Mouse (Mus musculus): ENCODE measurements around the gene Mlph. TPM values are rescaled to one million over a fixed set of nuclear protein-coding genes. Genes with fewer than 3 reads are reported as not detected.

Gene Mlph
- not detected for total RNA-seq (2023)

GRCm38 (mm10) chr1:90914948-90915569 lies at the start of gene Mlph:
Mlph (plus strand) TSS chr1:90915085.

DNA sequence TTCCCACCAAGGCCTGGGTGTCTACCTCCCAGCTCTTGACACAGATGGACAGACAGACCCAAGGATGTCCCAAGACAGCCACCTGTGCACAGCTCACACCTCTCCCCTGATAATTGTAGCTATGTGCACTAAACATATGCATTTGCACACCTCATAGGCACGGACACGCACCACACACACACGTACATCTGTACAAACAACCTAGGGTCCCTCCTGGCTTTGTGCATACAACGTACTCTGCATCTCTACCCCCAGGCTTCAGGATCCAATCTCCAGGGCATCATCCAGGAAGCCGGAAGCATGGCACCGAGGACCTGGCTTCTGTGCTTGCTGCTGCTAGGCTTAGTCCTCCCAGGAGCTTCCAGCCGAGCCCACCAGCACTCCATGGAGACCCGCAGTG lies 37.9 kb downstream of the Mlph start, which contains the start of gene Prlh:
Gene Prlh, plus strand, starts transcription at position 301 of the 400 bp plus-strand sequence.

GRCm38 (mm10) chr1:90969347-90969784 lies 54.5 kb downstream of the Mlph start, which contains the start of gene Rab17:
Rab17 (minus strand) TSS chr1:90969661.

GRCm38 (mm10) chr1:90998268-90998890 lies 83.5 kb downstream of the Mlph start, which contains the start of gene Lrrfip1:
Lrrfip1 (plus strand) TSS chr1:90998737.

Other genes with a start within 250 kb of the Mlph start
- not detected for gene Col6a3, start 71.1 kb upstream of the Mlph start, total RNA-seq (2023)
- gene Prlh, start 38.0 kb downstream of the Mlph start, total RNA-seq (2023), result not detected
- not detected for gene Rab17, start 54.6 kb downstream of the Mlph start, total RNA-seq (2023)
- 237 TPM for gene Lrrfip1, start 83.7 kb downstream of the Mlph start, total RNA-seq (2023)
- gene Rbm44, start 230.0 kb downstream of the Mlph start, total RNA-seq (2023), result 0.82 TPM

All from CD4-positive naive resting alpha-beta T cell, adult 76 days (primary cell).